Mouse (Mus musculus) embryonic stem cell, embryonic (primary cell): ENCODE data around the gene Gm49776.

Experiments used
- CTCF ChIA-PET, 4 experiments: fragments of 300-600 bp in 2 of 4; fragments of 350-600 bp in 2 of 4; sonication (Branson Sonifier 250); formaldehyde crosslinking; loops; one replicate each; lab custom pipeline; 2022; ENCODE audit warnings: inconsistent platforms in 2 of 4; lab: Charles Lee
- POLR2A ChIA-PET, 4 experiments: fragments of 300-600 bp in 2 of 4; fragments of 350-600 bp in 2 of 4; sonication (Branson Sonifier 250); formaldehyde crosslinking; loops; one replicate each; lab custom pipeline; 2022; ENCODE audit warnings: antibody characterized with exemption in 4 of 4, inconsistent platforms in 1 of 4; lab: Charles Lee

Gene Gm49776

DNA sequence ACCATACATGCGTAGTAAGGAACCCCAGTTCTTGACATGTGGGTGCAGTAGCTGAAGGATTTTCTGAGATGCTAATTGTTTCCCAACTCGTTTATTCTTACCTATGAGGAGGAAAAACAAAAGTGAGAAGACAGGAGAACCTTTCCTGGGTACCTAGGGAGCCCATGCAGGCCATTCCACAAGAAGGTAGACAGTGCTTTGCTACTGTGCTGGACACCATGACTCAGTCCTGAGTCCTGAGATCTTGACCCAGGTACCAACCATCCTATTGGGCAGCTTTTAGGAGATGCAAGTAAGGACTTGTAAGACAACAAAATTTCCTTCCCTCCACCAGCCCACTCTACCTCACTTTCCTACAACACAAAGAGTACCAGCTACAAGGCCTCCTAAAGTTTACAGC is at the start of gene Gm49776:
Gene Gm49776, minus strand, starts transcription at position 101 of the 400 bp plus-strand sequence.
- CTCF ChIA-PET, result interaction anchor here in 1 of 4 experiments (1.2 kb wide), 1 partner anchor 10 kb away, joined by 3 read pairs; no protein-coding TSS in a partner anchor
- POLR2A ChIA-PET, result interaction anchor here in 2 of 4 experiments (0.6 to 35.9 kb wide), 6 partner anchors 10 to 134 kb away, joined by 3 to 613 read pairs (median 5); partner anchors contain the start of genes Ranbp1 (in 1 of the 2) and Trmt2a (in 1 of the 2)

DNA sequence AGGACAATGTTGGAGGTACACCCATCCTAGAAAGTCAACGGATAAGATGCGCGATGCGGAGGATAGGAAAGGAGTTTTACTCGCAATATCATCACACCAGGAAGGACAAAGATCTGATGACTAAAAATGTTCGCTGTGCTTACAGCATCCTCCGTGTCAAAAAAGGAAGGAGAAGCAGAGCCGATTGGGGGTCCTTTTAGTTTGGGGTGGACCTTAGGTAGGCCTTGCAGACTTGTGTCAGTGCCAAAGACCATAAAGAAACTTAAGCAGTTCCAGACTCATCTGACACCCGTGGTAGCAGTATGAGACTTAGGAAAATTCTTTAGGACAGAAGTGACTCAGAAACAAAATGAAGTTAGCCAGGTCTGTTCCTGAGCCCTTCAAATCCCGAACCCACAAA is 31.5 kb upstream of the Gm49776 start:
- POLR2A ChIA-PET, result interaction anchor here in 3 of 4 experiments (0.6 to 7.2 kb wide), 30 partner anchors 9 to 838 kb away, joined by 3 to 141 read pairs (median 3); partner anchors contain the start of genes Ranbp1 (in 2 of the 3), Trmt2a (in 2 of the 3), Cdc45 (in 1 of the 3) and Cldn5 (in 1 of the 3)
- CTCF ChIA-PET, result interaction anchor here in 1 of 4 experiments (0.6 kb wide), 1 partner anchor 21 kb away, joined by 3 read pairs; no protein-coding TSS in a partner anchor

DNA sequence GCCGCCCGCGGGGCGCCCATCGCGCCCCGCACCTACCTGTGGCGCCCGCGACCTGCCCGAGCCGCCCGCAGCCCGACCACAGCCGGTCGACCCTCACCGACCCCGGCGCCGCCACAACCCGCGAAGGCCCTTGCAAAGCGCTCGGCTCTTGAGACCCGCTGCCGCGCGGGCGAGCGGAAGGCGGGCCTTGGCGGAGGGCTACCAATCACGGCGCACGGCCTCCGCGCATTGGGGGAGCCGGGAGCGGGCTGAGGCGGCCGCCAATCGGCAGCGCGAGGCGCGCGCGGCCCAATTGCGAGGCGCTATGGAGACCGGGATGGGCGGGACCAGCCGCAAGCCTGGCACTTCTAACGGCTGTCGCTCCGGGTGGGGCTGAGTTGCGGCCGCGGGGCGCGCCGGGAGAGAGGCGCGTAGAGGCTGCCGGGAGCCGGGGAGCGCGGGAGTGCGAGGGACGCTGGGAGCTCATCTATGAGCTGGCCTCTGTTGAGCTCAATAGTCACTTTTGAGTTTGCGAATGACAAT is 31.0 kb upstream of the Gm49776 start, which contains the start of gene Dgcr8:
Gene Dgcr8, minus strand, starts transcription at position 180 of the 522 bp plus-strand sequence.
- CTCF ChIA-PET, result interaction anchor here in 1 of 4 experiments (0.6 kb wide), 1 partner anchor 21 kb away, joined by 3 read pairs; no protein-coding TSS in a partner anchor
- POLR2A ChIA-PET, result interaction anchor here in 3 of 4 experiments (0.6 to 7.2 kb wide), 33 partner anchors 9 to 837 kb away, joined by 3 to 141 read pairs (median 3); partner anchors contain the start of genes Ranbp1 (in 2 of the 3), Trmt2a (in 2 of the 3), Cdc45 (in 1 of the 3) and Cldn5 (in 1 of the 3)

DNA sequence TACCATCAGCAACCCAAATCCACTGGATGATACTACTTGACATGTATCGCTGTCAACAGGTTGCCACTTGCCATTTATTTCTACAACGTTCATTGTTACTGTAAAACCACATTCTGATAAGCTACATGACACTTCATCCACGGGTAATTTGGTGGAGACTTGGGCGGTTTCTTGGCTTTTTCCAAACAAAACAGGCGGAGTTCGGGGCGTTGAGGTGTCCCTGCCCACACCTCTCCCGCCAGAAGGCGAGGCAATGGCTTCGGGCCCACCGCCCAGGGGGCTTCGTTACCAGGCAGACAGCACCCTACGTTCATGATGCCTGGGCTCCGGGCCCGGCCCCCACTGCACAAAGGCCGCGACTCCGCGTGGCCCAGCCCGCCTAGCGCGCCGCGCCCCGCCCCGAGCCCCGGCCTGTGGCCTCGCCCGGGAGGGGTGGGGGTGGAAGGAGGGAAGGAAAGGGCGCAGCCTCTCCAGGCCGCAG is 30.5 kb upstream of the Gm49776 start:
- CTCF ChIA-PET, result interaction anchor here in 1 of 4 experiments (1.6 kb wide), 1 partner anchor 57 kb away, joined by 3 read pairs; no protein-coding TSS in a partner anchor
- POLR2A ChIA-PET, result interaction anchor here in 3 of 4 experiments (0.7 to 7.2 kb wide), 16 partner anchors 10 to 223 kb away, joined by 3 to 141 read pairs (median 5); partner anchors contain the start of genes Ranbp1 (in 2 of the 3), Trmt2a (in 2 of the 3), Gm49776 (in 1 of the 3) and Zdhhc8 (in 1 of the 3)

DNA sequence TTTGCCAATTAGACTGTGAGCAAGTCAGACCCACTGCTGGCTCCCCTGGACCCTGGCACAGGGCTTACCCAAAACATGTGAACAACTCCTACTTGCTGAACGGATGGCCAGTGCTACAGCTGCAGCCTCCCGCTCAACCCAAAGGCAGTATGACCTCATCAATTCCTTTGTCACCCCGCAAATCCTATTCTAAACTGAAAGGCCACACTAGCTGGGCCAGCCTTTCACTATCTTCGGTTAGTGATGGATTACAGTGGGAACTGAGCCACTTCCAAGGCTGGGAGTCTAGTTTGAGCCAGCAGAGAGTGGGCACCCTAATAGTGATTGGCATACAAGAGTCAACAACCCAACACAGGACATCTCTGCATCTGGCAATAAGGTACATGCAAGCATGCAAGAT is 30.0 kb upstream of the Gm49776 start:
- ChIA-PET CTCF (interaction anchor here in 1 of 4 experiments (1.1 to 1.6 kb wide), 2 partner anchors 20 to 57 kb away, joined by 3 read pairs; no protein-coding TSS in a partner anchor), POLR2A (interaction anchor here in 3 of 4 experiments (0.7 to 7.2 kb wide), 16 partner anchors 10 to 222 kb away, joined by 3 to 141 read pairs (median 6); partner anchors contain the start of genes Ranbp1 (in 2 of the 3), Trmt2a (in 2 of the 3), Gm49776 (in 1 of the 3) and Zdhhc8 (in 1 of the 3))

DNA sequence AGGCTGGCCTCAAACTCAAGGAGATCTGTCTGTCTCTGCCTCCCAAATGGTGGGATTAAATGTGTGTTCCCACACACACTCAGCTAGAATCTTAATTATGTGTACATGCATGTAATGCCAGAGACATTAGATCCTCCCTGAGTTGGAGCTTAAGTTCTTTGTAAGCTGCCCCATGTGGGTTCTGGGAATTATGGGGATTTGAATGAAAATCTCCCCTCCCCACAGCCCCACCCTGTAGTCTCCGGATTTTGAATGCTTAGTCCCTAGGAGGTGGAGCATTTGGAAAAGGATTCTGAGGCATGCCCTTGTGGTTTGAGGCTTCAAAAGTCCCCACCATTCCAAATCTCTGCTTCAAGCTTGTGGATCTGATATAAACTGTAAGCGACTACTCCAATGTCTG is 17.0 kb upstream of the Gm49776 start:
- POLR2A ChIA-PET, result interaction anchor here (0.7 to 35.9 kb wide), 21 partner anchors 8 to 50 kb away, joined by 3 to 613 read pairs (median 3); partner anchors contain the start of genes Ranbp1 (in 2 of the 4), Trmt2a (in 2 of the 4), Gm49776 (in 1 of the 4) and Zdhhc8 (in 1 of the 4)
- CTCF ChIA-PET, result no interaction called here

DNA sequence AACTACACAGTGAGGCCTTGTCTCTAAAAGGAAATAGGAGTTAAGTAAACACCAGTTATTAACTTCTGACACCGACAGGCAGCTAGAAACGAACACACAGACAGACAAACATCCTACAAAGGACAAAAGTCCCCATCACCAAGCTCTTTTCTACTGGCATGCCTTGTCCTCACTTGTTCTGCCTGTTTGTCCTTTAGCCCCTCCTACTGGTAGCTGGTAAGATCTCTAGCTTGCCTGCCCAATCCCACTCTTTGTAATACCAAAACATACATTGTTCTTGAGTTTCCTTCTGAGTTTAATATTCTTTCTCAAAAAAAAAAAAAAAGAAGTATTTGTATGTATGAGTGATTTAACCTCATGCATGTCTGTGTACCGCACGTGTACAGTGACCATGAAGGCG is 10.1 kb upstream of the Gm49776 start:
- POLR2A ChIA-PET, result interaction anchor here (0.6 to 35.9 kb wide), 27 partner anchors 9 to 423 kb away, joined by 3 to 613 read pairs (median 4); partner anchors contain the start of genes Ranbp1 (in 4 of the 4), Trmt2a (in 4 of the 4), Dgcr8 (in 1 of the 4) and Gm49776 (in 1 of the 4)
- CTCF ChIA-PET, result interaction anchor here (0.6 to 1.8 kb wide), 23 partner anchors 9 to 419 kb away, joined by 3 to 15 read pairs (median 4); partner anchors contain the start of genes Arvcf (in 1 of the 4), Gm49776 (in 1 of the 4), Ranbp1 (in 1 of the 4) and Trmt2a (in 1 of the 4)

DNA sequence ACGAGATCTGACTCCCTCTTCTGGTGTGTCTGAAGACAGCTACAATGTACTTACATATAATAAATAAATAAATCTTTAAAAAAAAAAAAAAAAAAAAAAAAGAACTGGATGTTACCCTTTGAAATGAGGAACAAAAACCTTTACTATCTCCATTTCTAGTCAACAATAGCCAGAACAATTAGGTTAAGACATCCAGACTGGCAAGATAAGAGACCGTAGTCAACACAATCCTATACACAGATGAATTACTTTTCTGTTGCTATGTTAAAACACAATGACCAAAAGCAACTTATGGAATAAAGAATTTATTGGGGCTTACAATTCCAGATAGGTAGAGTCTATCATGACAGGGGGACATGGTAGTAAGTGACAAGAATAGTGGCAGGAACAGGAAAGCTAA is 6.9 kb upstream of the Gm49776 start:
- ChIA-PET CTCF (interaction anchor here in 1 of 4 experiments (0.6 kb wide), 3 partner anchors 58 to 550 kb away, joined by 3 to 5 read pairs (median 4); no protein-coding TSS in a partner anchor), POLR2A (interaction anchor here in 3 of 4 experiments (0.6 to 35.9 kb wide), 8 partner anchors 8 to 176 kb away, joined by 3 to 613 read pairs (median 3); partner anchors contain the start of genes Ranbp1 (in 1 of the 3) and Trmt2a (in 1 of the 3))

DNA sequence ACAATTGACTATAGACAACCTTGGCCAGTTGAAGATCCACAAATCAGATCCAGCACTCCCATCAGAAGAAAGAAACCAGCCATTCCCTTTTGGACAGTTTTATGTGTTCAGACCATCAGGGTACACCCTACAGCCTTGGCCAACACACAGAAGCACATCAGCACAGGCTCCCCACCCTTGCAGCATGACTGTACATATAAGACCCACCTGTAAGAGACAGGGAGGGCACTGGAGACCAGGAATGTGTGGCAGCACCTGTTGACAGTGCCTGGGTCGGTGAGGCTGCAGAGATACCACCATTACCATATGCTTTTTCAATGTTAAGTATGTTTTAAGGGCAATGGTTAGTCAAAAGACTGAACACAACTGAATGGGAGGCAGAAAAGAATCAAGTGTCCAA is 4.3 kb downstream of the Gm49776 start:
- POLR2A ChIA-PET, result interaction anchor here in 1 of 4 experiments (1.8 to 35.9 kb wide), 4 partner anchors 7 to 34 kb away, joined by 5 to 613 read pairs (median 310); partner anchors contain the start of genes Gm49776, Ranbp1 and Trmt2a
- CTCF ChIA-PET, result no interaction called here

DNA sequence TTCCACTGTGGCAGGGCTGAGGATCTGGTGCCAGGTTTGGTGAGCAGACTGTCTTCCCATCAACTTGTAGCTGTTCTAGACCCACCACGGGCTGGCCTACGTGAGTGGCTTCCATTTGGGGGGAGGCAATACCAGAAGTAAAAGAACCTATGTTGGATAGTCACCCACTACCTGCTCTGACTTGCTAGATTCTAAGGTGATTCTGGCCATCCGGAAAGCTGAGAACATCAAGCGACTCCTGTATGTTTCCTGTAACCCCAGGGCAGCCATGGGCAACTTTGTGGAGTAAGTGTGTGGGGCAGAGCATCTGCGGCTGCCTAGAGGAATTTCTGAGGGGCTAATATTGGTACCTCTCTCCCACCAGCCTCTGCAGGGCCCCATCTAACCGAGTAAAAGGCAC is 5.4 kb downstream of the Gm49776 start:
- CTCF ChIA-PET, result no interaction called here

DNA sequence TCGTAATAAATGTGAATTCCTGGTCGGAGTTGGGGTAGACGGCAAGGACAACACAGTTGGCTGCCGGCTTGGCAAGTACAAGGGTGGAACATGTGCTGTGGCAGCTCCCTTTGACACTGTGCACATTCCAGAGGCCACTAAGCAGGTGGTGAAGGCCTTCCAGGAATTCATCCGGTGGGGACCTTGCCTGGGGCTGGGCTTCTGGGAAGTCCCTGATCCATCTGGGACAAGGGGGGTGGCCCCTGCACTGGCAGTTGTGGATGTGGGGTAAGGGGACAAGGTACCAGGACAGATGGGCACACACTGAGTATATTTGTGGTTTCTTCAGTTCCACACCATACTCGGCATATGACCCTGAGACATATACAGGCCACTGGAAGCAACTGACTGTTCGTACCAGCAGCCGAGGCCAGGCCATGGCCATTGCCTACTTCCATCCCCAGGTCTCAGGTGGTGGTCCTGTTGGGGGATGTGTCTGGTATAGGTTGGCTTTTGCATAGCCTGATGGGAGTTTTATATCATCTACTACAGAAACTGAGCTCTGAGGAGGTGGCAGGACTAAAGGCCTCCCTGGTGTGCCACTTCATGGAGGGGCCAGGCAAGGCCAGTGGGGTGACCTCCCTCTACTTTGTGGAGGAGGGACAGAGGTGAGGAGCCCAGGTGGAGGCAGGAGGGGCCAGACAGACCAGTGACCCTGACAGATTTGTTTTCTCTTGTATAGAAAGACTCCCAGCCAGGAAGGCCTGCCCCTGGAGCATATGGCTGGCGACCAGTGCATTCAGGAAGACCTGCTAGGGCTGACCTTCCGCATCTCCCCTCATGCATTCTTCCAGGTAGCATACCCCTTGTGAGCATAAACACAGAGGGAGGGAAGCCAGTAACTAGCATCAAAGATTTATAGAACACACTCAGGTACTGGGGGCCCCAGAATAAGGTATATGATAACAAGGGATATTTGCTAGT is 7.0 kb downstream of the Gm49776 start:
- ChIA-PET CTCF (no interaction called here), POLR2A (interaction anchor here (1.0 to 35.9 kb wide), 12 partner anchors 5 to 37 kb away, joined by 3 to 613 read pairs (median 15); partner anchors contain the start of genes Zdhhc8 (in 3 of the 4), Dgcr8 (in 1 of the 4), Gm49776 (in 1 of the 4) and Ranbp1 (in 1 of the 4))

More for the DNA sequence above, 5.4 kb downstream of the Gm49776 start:
- POLR2A ChIA-PET, result interaction anchor here in 2 of 4 experiments (1.0 to 35.9 kb wide), 7 partner anchors 6 to 37 kb away, joined by 3 to 613 read pairs (median 8); partner anchors contain the start of genes Gm49776 (in 1 of the 2), Ranbp1 (in 1 of the 2), Trmt2a (in 1 of the 2) and Zdhhc8 (in 1 of the 2)

DNA sequence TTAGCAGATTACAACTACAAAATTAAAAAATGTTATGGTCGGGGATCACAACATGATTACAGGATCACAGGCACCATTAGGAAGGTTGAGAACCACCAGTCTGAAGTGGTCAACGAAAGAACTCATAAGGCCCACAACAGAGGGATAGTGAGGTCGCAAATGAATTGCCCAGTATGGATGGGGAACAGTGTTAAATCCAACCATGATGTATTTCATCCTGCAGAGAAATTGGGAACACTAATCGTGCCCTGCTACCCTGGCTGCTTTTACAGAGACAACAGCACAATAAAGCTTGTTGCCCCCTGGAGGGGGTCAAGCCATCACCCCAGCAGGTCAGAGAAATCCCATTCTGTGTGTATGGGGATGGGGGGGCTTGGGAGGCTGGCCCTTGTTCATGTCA is 7.9 kb downstream of the Gm49776 start:
- POLR2A ChIA-PET, result interaction anchor here (0.6 to 35.9 kb wide), 17 partner anchors 4 to 562 kb away, joined by 3 to 613 read pairs (median 16); partner anchors contain the start of genes Zdhhc8 (in 3 of the 4), Cdc45 (in 1 of the 4), Dgcr8 (in 1 of the 4) and Gm49776 (in 1 of the 4)

DNA sequence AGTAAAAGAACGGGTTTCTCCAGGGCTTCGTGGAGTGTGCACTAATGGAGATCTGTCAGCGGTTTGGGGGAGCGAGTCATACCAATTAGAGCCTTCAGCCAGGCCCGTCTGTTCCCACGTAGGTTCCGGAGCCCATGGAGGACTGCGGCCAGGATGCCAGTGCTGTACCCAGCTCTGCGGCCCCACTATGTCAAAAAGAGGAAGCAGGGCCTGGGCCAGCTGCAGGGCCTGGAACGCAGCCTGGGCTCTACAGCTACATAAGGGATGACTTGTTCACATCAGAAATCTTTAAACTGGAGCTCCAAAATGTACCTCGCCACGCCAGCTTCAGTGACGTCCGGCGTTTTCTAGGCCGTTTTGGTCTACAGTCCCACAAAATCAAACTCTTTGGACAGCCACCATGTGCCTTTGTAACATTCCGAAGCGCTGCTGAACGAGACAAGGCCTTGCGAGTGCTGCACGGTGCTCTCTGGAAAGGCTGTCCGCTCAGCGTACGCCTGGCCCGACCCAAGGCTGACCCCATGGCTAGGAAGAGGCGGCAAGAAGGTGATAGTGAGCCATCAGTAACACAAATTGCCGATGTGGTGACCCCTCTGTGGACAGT is 8.7 kb downstream of the Gm49776 start:
- POLR2A ChIA-PET, result interaction anchor here (0.5 to 35.9 kb wide), 46 partner anchors 3 to 628 kb away, joined by 3 to 613 read pairs (median 5); partner anchors contain the start of genes Zdhhc8 (in 3 of the 4), Cdc45 (in 2 of the 4), Ufd1 (in 2 of the 4) and Dgcr8 (in 1 of the 4)
- CTCF ChIA-PET, result no interaction called here

More for the DNA sequence above, 7.9 kb downstream of the Gm49776 start:
- CTCF ChIA-PET, result no interaction called here

DNA sequence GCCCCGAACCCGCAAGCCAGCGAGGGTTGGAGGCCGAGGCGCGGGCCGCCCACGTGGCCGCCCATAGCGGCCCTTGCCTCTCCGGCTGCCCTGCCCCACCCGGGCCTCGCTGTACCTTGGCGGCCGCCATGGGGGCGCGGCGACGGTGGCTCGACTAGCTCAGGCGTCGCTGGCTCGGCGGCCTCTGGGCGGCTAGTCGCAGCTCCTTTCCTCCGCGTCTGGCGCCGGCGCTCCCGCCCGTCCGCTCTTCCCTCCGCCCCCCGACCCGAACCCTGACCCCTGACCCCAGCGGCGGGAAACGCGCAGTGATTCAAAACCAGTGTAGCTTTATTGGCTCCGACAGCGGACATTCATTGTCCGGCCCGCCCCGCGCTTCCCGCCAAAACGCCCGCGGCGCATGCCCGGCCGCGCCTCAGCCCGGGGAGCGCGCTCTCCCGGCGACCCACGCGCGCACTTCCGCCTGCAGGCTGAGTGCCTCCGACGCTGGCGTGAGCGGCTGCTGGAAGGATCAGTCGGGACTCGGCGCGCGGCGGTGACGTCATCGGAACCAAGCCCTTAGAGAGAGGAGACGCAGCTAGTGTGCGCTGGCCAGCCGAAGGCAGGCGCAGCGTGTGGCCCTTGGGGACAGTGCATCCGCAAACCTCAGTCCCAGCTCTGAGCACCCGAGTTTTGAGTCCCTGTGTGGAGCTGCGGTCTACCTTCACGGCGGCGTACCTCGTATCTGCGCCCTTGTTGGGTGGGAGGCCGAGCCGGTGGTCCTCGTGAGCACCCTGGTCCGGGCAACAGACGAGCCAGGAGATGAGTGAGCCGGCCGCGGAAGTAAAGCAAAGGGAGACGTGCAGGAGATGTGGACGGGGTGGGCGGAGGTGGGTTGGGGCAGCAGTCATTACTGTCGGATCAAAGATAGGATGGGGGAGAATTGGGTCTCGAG is 9.4 kb downstream of the Gm49776 start, which contains the start of the genes Trmt2a and Ranbp1:
Gene Trmt2a, plus strand, starts transcription at position 247 of the 931 bp plus-strand sequence.
Gene Ranbp1, minus strand, starts transcription at position 300 of the 931 bp plus-strand sequence.
- ChIA-PET POLR2A (interaction anchor here (0.6 to 35.9 kb wide), 84 partner anchors 2 to 628 kb away, joined by 3 to 613 read pairs (median 4); partner anchors contain the start of genes Zdhhc8 (in 4 of the 4), 2510002D24Rik (in 2 of the 4), Cdc45 (in 2 of the 4) and Gm28539 (in 2 of the 4)), CTCF (interaction anchor here in 3 of 4 experiments (0.6 to 1.4 kb wide), 4 partner anchors 12 to 37 kb away, joined by 4 read pairs; no protein-coding TSS in a partner anchor)
